8 mouse cellular contexts compared by ENCODE assay signal in genomic region chr7:19381377-19382165, GRCm38 (mm10). TPM values are rescaled to one million over a fixed set of nuclear protein-coding genes. Genes with fewer than 3 reads are reported as not detected.
DNase-seq lines count a peak whose midpoint lies in the region; ATAC-seq lines count a peak whose summit lies in the region.

Gene Ercc2, plus strand, starts transcription at chr7:19382010.

- peak within 1 kb of the TSS; percentile 76; the same call in 1 of the 2 replicates for H3K27ac ChIP-seq in hindbrain, embryonic 14.5 days

- peak; percentile 95 for ATAC-seq in hindbrain, embryonic 14.5 days (ENCODE audit: low FRiP score)

- peaks cover 24% of the 10 kb centered on the region for H3K36me3 ChIP-seq in hindbrain, embryonic 14.5 days (replicated peaks; ENCODE audit: control insufficient read depth, insufficient read depth)

- H3K27me3 ChIP-seq in hindbrain, embryonic 14.5 days (ENCODE audit: control insufficient read depth, insufficient read depth, low read length): no peaks in the 10 kb centered on the region

- H3K9me3 ChIP-seq in hindbrain, embryonic 14.5 days (ENCODE audit: control insufficient read depth, low read length): no peaks in the 10 kb centered on the region

- WGBS in hindbrain, embryonic 14.5 days: 7% methylated on average over 42 of the region's 48 CpGs

- H3K9ac ChIP-seq in hindbrain, embryonic 14.5 days: peak within 1 kb of the TSS; percentile 86

- H3K4me3 ChIP-seq in hindbrain, embryonic 14.5 days (replicated peaks; ENCODE audit: low read length): peak within 1 kb of the TSS; percentile 89

- H3K4me2 ChIP-seq in hindbrain, embryonic 14.5 days (replicated peaks): peak within 1 kb of the TSS; percentile 93

- DNase-seq in R1 (ENCODE audit: low read depth, low spot score): peak; percentile 99
- peak; percentile 99 for DNase-seq in cerebellum, postnatal 25 days
- peak; percentile 92 to 98 for DNase-seq in frontal cortex, postnatal 25 days (ENCODE audit: low spot score in 2 of 2)
- DNase-seq in hindbrain, embryonic 14.5 days (ENCODE audit: low spot score): peak; percentile 99
- peak; percentile 98 to 99 for DNase-seq in layer of hippocampus, postnatal 36 days
- peak; percentile 99 for DNase-seq in lung, postnatal 36 days
- peak; percentile 100 for DNase-seq in retina, postnatal 1 day
- DNase-seq in urinary bladder, adult 18-20 months (ENCODE audit: low spot score in 2 of 2): peak; percentile 97 to 99

- H3K4me1 ChIP-seq in hindbrain, embryonic 14.5 days (replicated peaks; ENCODE audit: control insufficient read depth, insufficient read depth, low read length): peaks cover 11% of the 10 kb centered on the region

RNA-seq across cellular contexts. Expression of gene Ercc2, which starts in this region (rescaled TPM):
- 15.6 and 16.5 TPM in 2 replicates for polyA plus RNA-seq in hindbrain, embryonic 14.5 days (2014; fragmentation: Nextera tagmentation; extraction: Ambion mirVana)
- total RNA-seq in layer of hippocampus, postnatal 36 days (2021): 10 to 100 TPM; 36.2 to 37.1 TPM

Comparison
In these comparisons a context has a peak if more than half of its experiments do, and no peak if none do; other contexts are left out.
1. Peak in every context shown above with its lines: DNase-seq, ATAC-seq, H3K4me3 ChIP-seq and H3K27ac ChIP-seq.